32 mouse cellular contexts compared by ENCODE assay signal in genomic region chr16:84718250-84718649, GRCm38 (mm10). TPM values are rescaled to one million over a fixed set of nuclear protein-coding genes. Genes with fewer than 3 reads are reported as not detected.
"Had no signal": no experiment of that assay in that cellular context is flagged by ENCODE, and none has a peak within 500 bp of the region (broad histone marks: within the 10 kb centered on the region; RNA-seq: fewer than 3 reads in every experiment).

No protein-coding gene starts in this region.

- H3K4me3 ChIP-seq: limb, embryonic 10.5 days; limb, embryonic 12.5 days; limb, embryonic 13.5 days; limb, embryonic 15.5 days; liver, embryonic 12.5 days; liver, embryonic 13.5 days; liver, embryonic 15.5 days; lung, embryonic 15.5 days; megakaryocyte, embryonic 14.5 days; midbrain, embryonic 10.5 days; midbrain, embryonic 12.5 days; midbrain, embryonic 13.5 days; midbrain, embryonic 15.5 days; myocyte; neural tube, embryonic 12.5 days had no signal

- H3K4me1 ChIP-seq: limb, embryonic 10.5 days; limb, embryonic 12.5 days; limb, embryonic 13.5 days; limb, embryonic 15.5 days; liver, embryonic 12.5 days; liver, embryonic 13.5 days; liver, embryonic 15.5 days; lung, embryonic 15.5 days; midbrain, embryonic 10.5 days; midbrain, embryonic 12.5 days; midbrain, embryonic 13.5 days; midbrain, embryonic 15.5 days; neural tube, embryonic 12.5 days had no signal

- H3K4me2 ChIP-seq: limb, embryonic 12.5 days; limb, embryonic 13.5 days; limb, embryonic 15.5 days; liver, embryonic 11.5 days; liver, embryonic 12.5 days; liver, embryonic 13.5 days; liver, embryonic 15.5 days; lung, embryonic 14.5 days; lung, embryonic 15.5 days; midbrain, embryonic 11.5 days; midbrain, embryonic 12.5 days; midbrain, embryonic 13.5 days; midbrain, embryonic 15.5 days; neural tube, embryonic 12.5 days had no signal

- H3K27ac ChIP-seq: limb, embryonic 10.5 days; limb, embryonic 12.5 days; limb, embryonic 13.5 days; limb, embryonic 15.5 days; liver, embryonic 12.5 days; liver, embryonic 13.5 days; liver, embryonic 14.5 days; liver, embryonic 15.5 days; lung, embryonic 15.5 days; macrophage; midbrain, embryonic 10.5 days; midbrain, embryonic 12.5 days; midbrain, embryonic 13.5 days; midbrain, embryonic 15.5 days; neural tube, embryonic 12.5 days had no signal

- H3K9ac ChIP-seq: limb, embryonic 12.5 days; limb, embryonic 13.5 days; limb, embryonic 15.5 days; liver, embryonic 12.5 days; liver, embryonic 13.5 days; liver, embryonic 14.5 days; liver, embryonic 15.5 days; liver, postnatal 0 days; lung, embryonic 14.5 days; lung, embryonic 15.5 days; midbrain, embryonic 12.5 days; midbrain, embryonic 13.5 days; midbrain, embryonic 15.5 days; neural tube, embryonic 12.5 days had no signal

- H3K27me3 ChIP-seq: limb, embryonic 12.5 days; limb, embryonic 13.5 days; limb, embryonic 15.5 days; liver, embryonic 12.5 days; liver, embryonic 13.5 days; liver, embryonic 15.5 days; lung, embryonic 15.5 days; megakaryocyte, embryonic 14.5 days; midbrain, embryonic 12.5 days; midbrain, embryonic 13.5 days; midbrain, embryonic 15.5 days; neural tube, embryonic 12.5 days had no signal

- H3K9me3 ChIP-seq: limb, embryonic 10.5 days; limb, embryonic 12.5 days; limb, embryonic 13.5 days; limb, embryonic 15.5 days; liver, embryonic 12.5 days; liver, embryonic 13.5 days; liver, embryonic 15.5 days; lung, embryonic 15.5 days; megakaryocyte, embryonic 14.5 days; midbrain, embryonic 10.5 days; midbrain, embryonic 12.5 days; midbrain, embryonic 13.5 days; midbrain, embryonic 15.5 days; neural tube, embryonic 12.5 days had no signal

- DNase-seq: left cerebral cortex, postnatal 4 days; liver; liver, embryonic 13.5 days; liver, postnatal 0 days; lung, adult 18-20 months; lung, adult 2 months; lung, embryonic 14.5 days; lung, postnatal 10 days; lung, postnatal 14 days; lung, postnatal 36 days; lung, postnatal 4 days; midbrain, embryonic 14.5 days had no signal

RNA-seq across cellular contexts. Expression of gene Jam2, which starts 55.7 kb away (rescaled TPM):
- total RNA-seq: megakaryocyte progenitor cell, adult 5-6 weeks; monocyte, adult 5-6 weeks had no signal
- polyA plus RNA-seq: macrophage had no signal
